Mouse (Mus musculus): ENCODE measurements around the gene Itgb7.
"Not testable (repeated sequence)": the region's sequence is repeated elsewhere in the genome, so short reads cannot be mapped to it uniquely, and the experiment has no call there.

DNA sequence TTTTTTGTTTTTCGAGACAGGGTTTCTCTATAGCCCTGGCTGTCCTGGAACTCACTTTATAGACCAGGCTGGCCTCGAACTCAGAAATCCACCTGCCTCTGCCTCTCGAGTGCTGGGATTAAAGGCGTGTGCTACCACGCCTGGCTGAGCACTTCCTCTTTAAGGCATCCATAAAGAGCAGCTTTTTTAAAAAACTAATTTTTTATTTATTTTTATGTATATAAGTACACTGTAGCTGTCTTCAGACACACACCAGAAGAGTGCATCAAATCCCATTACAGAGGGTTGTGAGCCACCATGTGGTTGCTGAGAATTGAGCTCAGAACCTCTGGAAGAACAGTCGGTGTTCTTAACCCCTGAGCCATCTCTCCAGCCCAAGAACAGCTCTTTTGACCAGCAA lies 6.1 kb downstream of the Itgb7 start:
- not testable (repeated sequence) for TF ChIP-seq TAL1 (conservative IDR thresholded peaks at IDR 0.05; ENCODE audit: low read depth, low read length); CTCF (IDR thresholded peaks at IDR 0.05; ENCODE audit: low read depth, low read length); POLR2AphosphoS5 (IDR thresholded peaks at IDR 0.05; ENCODE audit: insufficient replicate concordance, low read depth, low read length)
